Mouse (Mus musculus): ENCODE measurements at regions not wholly inside any gene's neighbourhood (a gene's known extent, or its start where the extent isn't known, plus 50 kb on each side); places are given as distances from the start of the nearest gene placed in this dataset.

- no peak for DNase-seq (ENCODE audit: low spot score)
- intact Hi-C loops (cut with DNase I), result no loop called here
Observed at GRCm38 (mm10) chr16:24193251-24193873, 199.9 kb upstream of the Lpp start.

GRCm38 (mm10) chr16:24192013-24192412 is 201.3 kb upstream of the Lpp start:
- intact Hi-C loops (cut with DNase I), result no loop called here
- no peak for DNase-seq (ENCODE audit: low spot score)

- intact Hi-C loops (cut with DNase I), result no loop called here
- DNase-seq (ENCODE audit: low spot score), result no peak
Observed at GRCm38 (mm10) chr16:24187131-24187530, 198.5 kb upstream of the Bcl6 start.

DNA sequence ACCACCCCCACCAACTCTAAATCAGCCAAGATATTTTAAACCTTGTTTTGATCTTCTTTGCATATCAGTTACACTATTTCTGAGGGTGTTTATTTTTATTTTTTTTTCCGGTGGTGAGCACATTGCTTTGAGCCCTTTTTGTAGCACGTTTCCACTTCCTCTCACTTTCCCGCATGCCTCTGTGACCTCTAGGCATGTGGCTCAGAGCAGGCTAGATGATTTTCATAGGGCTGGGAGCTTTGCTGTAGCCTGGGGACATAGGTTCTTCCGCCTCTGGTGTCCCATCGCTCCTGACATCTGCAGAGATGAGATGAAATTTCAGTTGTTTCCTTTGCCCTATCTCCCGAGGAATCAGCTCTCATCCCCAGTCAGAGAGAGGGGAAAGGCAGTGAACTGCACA is 197.3 kb upstream of the Bcl6 start:
- intact Hi-C loops (cut with DNase I), result no loop called here
- no peak for DNase-seq (ENCODE audit: low spot score)

- intact Hi-C loops (cut with DNase I), result loop anchor here (5.0 kb wide), 2 partner anchors 52 to 193 kb away; no protein-coding TSS in a partner anchor
- no peak for DNase-seq (ENCODE audit: low spot score)
Observed at GRCm38 (mm10) chr16:24184846-24185245, 196.2 kb upstream of the Bcl6 start.

GRCm38 (mm10) chr16:24183216-24183615 is 194.6 kb upstream of the Bcl6 start:
- intact Hi-C loops (cut with DNase I), result loop anchor here (5.0 kb wide), 2 partner anchors 54 to 191 kb away; no protein-coding TSS in a partner anchor
- DNase-seq (ENCODE audit: low spot score), result peak; percentile 66

GRCm38 (mm10) chr16:24181388-24181787 is 192.7 kb upstream of the Bcl6 start:
- intact Hi-C loops (cut with DNase I), result loop anchor here (5.0 kb wide), 2 partner anchors 56 to 189 kb away; no protein-coding TSS in a partner anchor
- no peak for DNase-seq (ENCODE audit: low spot score)

GRCm38 (mm10) chr16:24180666-24181065 is 192.0 kb upstream of the Bcl6 start:
- intact Hi-C loops (cut with DNase I), result loop anchor here (5.0 kb wide), 2 partner anchors 57 to 188 kb away; no protein-coding TSS in a partner anchor
- no peak for DNase-seq (ENCODE audit: low spot score)

DNA sequence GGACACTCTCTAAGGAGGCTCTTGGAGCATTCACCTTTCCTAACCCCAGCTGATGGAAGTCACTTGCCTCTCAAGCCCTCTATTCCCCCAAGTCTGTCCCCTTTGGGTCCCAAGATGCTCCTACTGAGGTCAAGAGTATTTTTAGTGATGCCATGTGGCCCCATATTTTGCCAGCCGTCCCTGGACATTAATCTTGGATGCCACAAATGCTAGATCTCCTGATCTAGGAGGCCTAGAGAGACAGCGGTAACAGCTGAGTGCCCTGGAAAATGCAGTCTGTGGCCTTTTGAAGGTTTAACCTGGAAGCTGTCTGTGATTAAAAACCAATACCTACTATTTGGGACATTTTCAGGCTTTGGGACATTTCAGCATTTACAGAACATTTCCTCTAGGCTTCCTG is 188.9 kb upstream of the Bcl6 start:
- intact Hi-C loops (cut with DNase I), result no loop called here

GRCm38 (mm10) chr16:24177131-24177530 is 188.5 kb upstream of the Bcl6 start:
- intact Hi-C loops (cut with DNase I), result no loop called here
- no peak for DNase-seq (ENCODE audit: low spot score)

More for the DNA sequence above, 188.9 kb upstream of the Bcl6 start:
- no peak for DNase-seq (ENCODE audit: low spot score)

GRCm38 (mm10) chr16:24176057-24176456 is 187.4 kb upstream of the Bcl6 start:
- no peak for DNase-seq (ENCODE audit: low spot score)

DNA sequence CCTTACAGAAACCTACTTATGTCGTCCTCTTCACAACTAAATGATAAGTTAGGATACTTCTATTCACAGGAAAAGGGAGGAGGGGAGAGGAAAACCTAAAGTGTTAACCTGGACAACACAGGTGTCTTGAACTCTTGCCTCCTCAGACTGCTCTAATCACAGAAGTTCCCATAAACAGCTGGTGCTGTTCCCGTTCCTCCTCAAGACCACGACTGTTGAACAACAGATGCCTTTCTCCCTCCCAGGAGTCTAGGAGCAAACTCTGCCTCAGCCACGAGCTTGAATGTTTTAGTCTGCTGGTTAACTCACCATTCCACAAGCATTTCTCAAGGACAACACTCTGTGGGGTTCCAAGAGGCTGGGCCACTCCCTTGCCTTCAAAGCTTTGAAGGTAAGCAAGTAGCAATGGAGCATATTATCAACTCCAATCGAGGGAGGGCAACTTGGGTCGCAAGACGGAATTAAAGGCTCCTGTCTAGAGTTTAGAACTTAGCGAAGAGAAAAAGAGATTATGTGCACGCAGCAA is 186.6 kb upstream of the Bcl6 start:
- no peak for DNase-seq (ENCODE audit: low spot score)
- intact Hi-C loops (cut with DNase I), result no loop called here

More at GRCm38 (mm10) chr16:24176057-24176456, 187.4 kb upstream of the Bcl6 start:
- intact Hi-C loops (cut with DNase I), result no loop called here

GRCm38 (mm10) chr16:24174595-24174994 is 185.9 kb upstream of the Bcl6 start:
- DNase-seq (ENCODE audit: low spot score), result no peak
- intact Hi-C loops (cut with DNase I), result no loop called here

GRCm38 (mm10) chr16:24173783-24174518 is 185.3 kb upstream of the Bcl6 start:
- intact Hi-C loops (cut with DNase I), result no loop called here
- DNase-seq (ENCODE audit: low spot score), result no peak

DNA sequence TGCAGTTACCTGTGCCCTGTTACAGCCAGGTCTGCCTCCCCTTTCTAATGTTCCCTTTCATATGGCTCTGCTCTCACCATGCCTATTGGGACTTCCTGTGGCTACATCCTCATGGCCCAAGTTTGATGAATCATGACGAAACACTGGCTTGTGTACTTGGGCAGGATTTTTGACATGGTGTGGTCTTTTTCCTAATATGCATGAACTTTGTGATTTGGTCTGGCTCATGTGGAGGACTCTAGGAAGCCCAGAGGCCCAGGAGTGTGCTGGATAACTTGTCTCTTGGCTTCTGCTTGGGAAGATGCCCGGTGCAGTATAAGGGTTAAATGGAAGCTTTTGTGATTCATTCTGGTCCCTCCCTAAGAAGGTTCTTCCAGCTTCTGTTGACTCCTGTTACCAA is 184.0 kb upstream of the Bcl6 start:
- no peak for DNase-seq (ENCODE audit: low spot score)
- intact Hi-C loops (cut with DNase I), result no loop called here

GRCm38 (mm10) chr16:24172065-24172464 is 183.4 kb upstream of the Bcl6 start:
- no peak for DNase-seq (ENCODE audit: low spot score)
- intact Hi-C loops (cut with DNase I), result no loop called here

GRCm38 (mm10) chr16:24171161-24171560 is 182.5 kb upstream of the Bcl6 start:
- no peak for DNase-seq (ENCODE audit: low spot score)
- intact Hi-C loops (cut with DNase I), result no loop called here

GRCm38 (mm10) chr16:24166496-24166895 is 177.8 kb upstream of the Bcl6 start:
- DNase-seq (ENCODE audit: low spot score), result no peak

GRCm38 (mm10) chr16:24165461-24166081 is 176.9 kb upstream of the Bcl6 start:
- DNase-seq (ENCODE audit: low spot score), result no peak
- intact Hi-C loops (cut with DNase I), result no loop called here

More at GRCm38 (mm10) chr16:24166496-24166895, 177.8 kb upstream of the Bcl6 start:
- intact Hi-C loops (cut with DNase I), result no loop called here

DNA sequence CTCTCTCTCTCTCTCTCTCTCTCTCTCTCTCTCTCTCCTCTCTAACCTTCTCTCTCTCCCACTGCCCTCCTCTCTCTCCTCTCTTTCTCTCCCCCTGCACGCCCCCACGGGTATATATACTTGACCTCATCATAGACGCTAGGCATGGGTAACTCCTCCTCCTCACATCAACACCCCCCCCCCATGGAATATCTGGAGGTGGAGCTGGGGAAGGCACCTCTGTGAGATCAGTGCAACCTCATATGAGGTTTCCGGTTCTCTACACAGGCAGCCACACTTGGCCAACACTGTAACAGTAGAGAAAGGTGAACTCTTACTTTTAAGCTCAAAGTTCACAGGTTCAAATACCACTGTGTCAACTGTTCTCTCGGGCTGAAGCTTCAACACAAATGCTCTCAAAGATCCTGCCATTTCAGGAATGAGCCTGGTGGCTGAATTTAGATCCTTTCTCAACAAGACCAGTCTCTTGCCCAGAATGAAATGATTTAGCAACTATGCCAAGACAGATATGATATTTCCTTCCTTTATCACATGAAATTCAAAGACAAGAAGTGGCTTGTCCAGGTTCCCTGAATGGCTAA is 172.1 kb upstream of the Bcl6 start:
- intact Hi-C loops (cut with DNase I), result no loop called here
- no peak for DNase-seq (ENCODE audit: low spot score)

Measured in heart, postnatal 25 days (tissue).